Mouse (Mus musculus) midbrain, postnatal 0 days (tissue): ENCODE measurements around the gene Sell. TPM values are rescaled to one million over a fixed set of nuclear protein-coding genes. Genes with fewer than 3 reads are reported as not detected.

Experiments used
- ATAC-seq: fragments of 200-750 bp; cut with Nextera tagmentation; 2 replicates; pipeline ENCODE4 v1.8.0; 2017; ENCODE audit warnings: moderate number of reproducible peaks, mild to moderate bottlenecking, moderate TSS enrichment, moderate library complexity; ENCODE audit not compliant: low FRiP score
- DNase-seq: peaks from one replicate; pipeline ENCODE4 v3.0.0-alpha.2; 2015; ENCODE audit warnings: low spot score
- H3K27ac ChIP-seq: fragments of 300-500 bp; sonication (generic); 2 replicates; pipeline ENCODE4 v1.5.1; 2014; ENCODE audit warnings: low read depth, mild to moderate bottlenecking, low read length, mixed read lengths
- H3K27me3 ChIP-seq: fragments of 300-500 bp; sonication (generic); 2 replicates; pipeline ENCODE4 v1.6.1; 2014; ENCODE audit warnings: low read length, control low read depth, mixed read lengths; ENCODE audit not compliant: insufficient read depth
- H3K36me3 ChIP-seq: fragments of 300-500 bp; sonication (generic); 2 replicates; pipeline ENCODE4 v1.6.1; 2014; ENCODE audit warnings: low read length, control low read depth, mixed read lengths; ENCODE audit not compliant: insufficient read depth
- H3K4me1 ChIP-seq: fragments of 300-500 bp; sonication (generic); 2 replicates; pipeline ENCODE4 v1.6.1; 2014; ENCODE audit warnings: mild to moderate bottlenecking, control low read depth, antibody characterized with exemption, low read length, mixed read lengths; ENCODE audit not compliant: insufficient read depth
- H3K4me2 ChIP-seq: fragments of 300-500 bp; sonication (generic); 2 replicates; pipeline ENCODE4 v1.6.1; 2014; ENCODE audit warnings: low read depth, mild to moderate bottlenecking, low read length, mixed read lengths; ENCODE audit not compliant: poor library complexity, severe bottlenecking
- H3K4me3 ChIP-seq: fragments of 300-500 bp; sonication (generic); 2 replicates; pipeline ENCODE4 v1.5.1; 2014; ENCODE audit warnings: low read depth, mild to moderate bottlenecking, low read length, moderate library complexity
- H3K9ac ChIP-seq: fragments of 300-500 bp; sonication (generic); replicated peaks from 2 replicates; pipeline ENCODE4 v1.6.1; 2014; ENCODE audit warnings: mild to moderate bottlenecking, low read length, moderate library complexity, mixed read lengths; ENCODE audit not compliant: poor library complexity, severe bottlenecking
- H3K9me3 ChIP-seq: fragments of 300-500 bp; sonication (generic); 2 replicates; pipeline ENCODE4 v1.6.1; 2016; ENCODE audit warnings: low read length, control low read depth
- CTCF ChIP-seq: IDR thresholded peaks from 2 replicates; pipeline ENCODE4 v1.5.1; 2016; ENCODE audit warnings: antibody characterized with exemption, mild to moderate bottlenecking
- WGBS: fragments of 180-500 bp; shearing (Covaris S2); extraction: QIAGEN DNeasy Blood & Tissue Kit; methylation state at CpG from one replicate; pipeline ENCODE4 v1.1.7; 2014; 5-methylcytosine and 5-hydroxymethylcytosine counted together
- polyA plus RNA-seq: library from polyadenylated mRNA; unstranded; fragments of >200 nt; fragmentation: Nextera tagmentation; extraction: Ambion mirVana; gene quantifications from 2 replicates; pipeline ENCODE4 v1.2.1, GENCODE M21; 2015
- total RNA-seq: library from RNA; depleted of rRNA; stranded (reverse); fragments of >200 nt; gene quantifications from 2 replicates; pipeline ENCODE4 v1.2.3, GENCODE M21; 2014

The Sell gene
- total and polyA plus RNA-seq, 2 experiments from 2014 or later = not detected

DNA sequence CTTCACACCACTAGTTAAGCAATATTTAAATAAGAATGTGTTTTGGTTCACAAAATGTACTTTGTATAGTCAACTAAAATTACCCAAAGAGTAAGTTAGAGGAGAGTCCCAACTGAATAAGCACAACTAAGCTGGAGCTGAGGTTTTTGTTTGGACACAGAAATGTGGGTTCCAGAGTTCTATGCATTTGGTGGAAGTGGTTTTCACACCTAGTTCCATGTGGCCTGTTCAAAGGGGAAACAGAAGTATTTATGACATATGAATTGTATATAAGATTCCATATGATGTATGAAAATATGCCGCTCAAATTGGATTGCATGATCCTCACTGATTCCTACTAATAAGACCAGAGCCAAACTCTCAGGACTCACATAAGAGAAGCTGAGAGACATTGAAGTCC is 13.6 kb downstream of the Sell start:
- no peak overlapping the region for H3K9ac ChIP-seq
- H3K4me3 ChIP-seq = no peak overlapping the region
- no peak for DNase-seq
- TF ChIP-seq CTCF = no peak
- no peaks in the 10 kb centered on the region for H3K27me3 ChIP-seq
- H3K36me3 ChIP-seq = no peaks in the 10 kb centered on the region
- no peak overlapping the region for H3K27ac ChIP-seq
- H3K9me3 ChIP-seq = no peaks in the 10 kb centered on the region
- H3K4me2 ChIP-seq = no peak overlapping the region
- ATAC-seq = no peak
- 95% methylated on average over 1 of the region's 1 CpGs for WGBS
- H3K4me1 ChIP-seq = no peaks in the 10 kb centered on the region

DNA sequence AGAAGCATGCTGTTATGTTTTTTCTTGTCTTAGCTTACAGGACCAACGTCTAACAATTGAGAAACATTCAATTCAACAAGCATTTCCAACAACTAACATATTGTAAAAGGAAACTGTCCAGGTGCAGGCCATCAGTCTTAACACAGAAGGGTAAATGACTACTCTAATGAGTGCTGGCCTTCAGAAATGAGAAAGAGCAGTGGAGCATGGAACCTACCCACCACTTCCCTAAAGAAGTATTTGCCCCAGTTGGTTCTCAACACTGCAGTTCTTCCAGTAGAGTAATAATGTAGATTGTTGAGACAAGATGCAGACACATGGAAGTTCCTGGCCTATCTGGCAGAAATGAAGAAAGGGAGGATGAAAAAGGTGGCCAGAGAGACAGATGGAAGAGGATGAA is 14.7 kb downstream of the Sell start:
- Histone ChIP-seq H3K9ac (no peak overlapping the region), H3K4me2 (no peak overlapping the region), H3K4me1 (no peaks in the 10 kb centered on the region), H3K27ac (no peak overlapping the region), H3K27me3 (no peaks in the 10 kb centered on the region), H3K4me3 (no peak overlapping the region), H3K36me3 (no peaks in the 10 kb centered on the region), H3K9me3 (no peaks in the 10 kb centered on the region)
- ATAC-seq (no peak), DNase-seq (no peak)
- no peak for TF ChIP-seq CTCF
- WGBS = 66% methylated on average over 1 of the region's 1 CpGs

DNA sequence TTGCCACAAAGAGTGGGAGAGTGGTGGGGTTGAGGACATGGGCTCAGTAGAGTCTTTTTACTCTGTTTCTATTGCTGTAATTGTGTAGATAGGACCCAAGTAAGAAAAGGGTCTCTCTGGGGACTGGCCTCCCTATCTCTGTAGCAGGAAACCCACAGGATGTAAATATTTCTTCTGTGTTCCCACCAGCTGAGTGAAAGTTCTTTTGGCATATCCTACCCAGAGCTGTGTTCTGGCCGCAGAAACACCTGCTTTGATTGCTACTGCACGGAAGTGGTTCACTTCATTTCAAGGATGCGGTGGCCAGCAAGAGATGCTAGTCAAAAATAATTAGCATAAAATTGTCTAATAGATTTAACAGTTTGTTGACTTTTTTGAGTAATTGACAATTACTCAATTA is 15.2 kb downstream of the Sell start:
- Histone ChIP-seq H3K27ac (no peak overlapping the region), H3K9me3 (no peaks in the 10 kb centered on the region), H3K36me3 (no peaks in the 10 kb centered on the region), H3K9ac (no peak overlapping the region), H3K4me1 (no peaks in the 10 kb centered on the region), H3K27me3 (no peaks in the 10 kb centered on the region), H3K4me2 (no peak overlapping the region), H3K4me3 (no peak overlapping the region)
- 86% methylated on average over 3 of the region's 3 CpGs for WGBS
- ATAC-seq (no peak), DNase-seq (no peak)
- TF ChIP-seq CTCF = no peak

DNA sequence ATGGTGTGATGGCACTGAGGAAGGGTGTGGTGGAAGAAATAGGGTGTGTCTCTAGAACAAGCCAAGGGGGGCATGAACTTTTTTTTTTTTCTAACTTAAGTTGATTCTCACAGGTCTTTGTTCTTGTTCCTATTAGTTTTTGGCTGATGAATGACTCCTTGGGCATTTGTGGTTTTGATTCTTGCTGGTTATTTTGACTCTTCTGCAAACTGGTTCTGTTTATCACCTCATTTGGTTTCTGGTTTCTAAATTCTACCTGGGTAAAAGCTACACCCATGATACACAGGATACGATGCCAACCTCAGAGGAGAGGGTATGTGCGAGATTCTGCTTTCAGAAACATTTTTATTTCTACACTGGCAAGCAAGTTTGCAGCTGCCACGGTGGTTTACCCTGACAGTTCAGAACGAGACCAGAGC is 16.6 kb downstream of the Sell start:
- no peak for DNase-seq
- Histone ChIP-seq H3K9me3 (no peaks in the 10 kb centered on the region), H3K9ac (no peak overlapping the region), H3K27me3 (no peaks in the 10 kb centered on the region), H3K36me3 (no peaks in the 10 kb centered on the region), H3K4me2 (no peak overlapping the region), H3K27ac (no peak overlapping the region), H3K4me3 (no peak overlapping the region), H3K4me1 (no peaks in the 10 kb centered on the region)
- ATAC-seq = no peak
- TF ChIP-seq CTCF = no peak
- WGBS = 86% methylated on average over 4 of the region's 4 CpGs

DNA sequence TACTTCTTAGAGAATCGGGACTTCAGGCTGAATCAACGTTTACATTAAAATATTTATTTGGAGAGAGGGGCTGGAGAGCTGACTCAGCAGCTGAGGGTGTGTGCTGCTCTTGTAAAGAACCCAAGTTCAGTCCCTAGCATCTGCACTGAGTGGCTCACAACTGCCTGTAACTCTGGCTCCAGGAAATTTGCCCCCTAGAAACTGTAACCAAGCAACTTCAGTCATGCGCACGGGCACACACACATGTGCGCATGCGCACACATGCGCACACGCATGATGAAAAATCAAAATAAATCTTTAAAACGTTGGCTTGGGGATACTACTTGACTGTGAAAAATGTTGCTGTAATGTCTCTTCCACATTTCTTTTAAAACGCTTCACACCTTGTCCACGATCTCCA is 17.3 kb downstream of the Sell start:
- no peaks in the 10 kb centered on the region for H3K9me3 ChIP-seq
- H3K36me3 ChIP-seq = no peaks in the 10 kb centered on the region
- TF ChIP-seq CTCF = no peak
- no peak overlapping the region for H3K9ac ChIP-seq
- H3K4me3 ChIP-seq = no peak overlapping the region
- no peaks in the 10 kb centered on the region for H3K27me3 ChIP-seq
- no peak overlapping the region for H3K4me2 ChIP-seq
- H3K27ac ChIP-seq = no peak overlapping the region
- DNase-seq (no peak), ATAC-seq (no peak)
- no peaks in the 10 kb centered on the region for H3K4me1 ChIP-seq
- WGBS = 87% methylated on average over 11 of the region's 11 CpGs

DNA sequence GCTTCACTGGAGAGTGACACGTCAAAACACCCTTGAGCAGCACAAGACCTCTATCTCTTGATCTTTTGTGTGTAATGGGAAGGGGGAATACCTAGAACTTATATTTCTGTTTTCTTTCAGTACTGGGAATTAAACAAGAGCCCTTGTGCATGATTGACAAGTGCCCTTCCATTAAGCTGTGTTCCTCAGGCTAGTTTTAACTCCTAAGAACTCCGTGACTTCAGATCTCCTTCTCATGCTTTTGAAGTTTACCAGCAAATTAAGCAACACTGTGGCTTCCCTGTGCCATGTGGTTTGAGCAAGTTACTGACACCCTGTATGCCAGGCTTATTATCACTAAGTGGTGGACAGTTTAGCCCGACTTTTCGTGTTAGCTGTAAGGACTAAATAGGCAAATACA is 21.3 kb downstream of the Sell start:
- TF ChIP-seq CTCF = no peak
- ATAC-seq = no peak
- WGBS = 94% methylated on average over 4 of the region's 4 CpGs

More for the DNA sequence above, 21.3 kb downstream of the Sell start:
- Histone ChIP-seq H3K9ac (no peak overlapping the region), H3K27me3 (no peaks in the 10 kb centered on the region), H3K9me3 (no peaks in the 10 kb centered on the region), H3K4me2 (no peak overlapping the region), H3K27ac (no peak overlapping the region), H3K4me3 (no peak overlapping the region), H3K36me3 (no peaks in the 10 kb centered on the region), H3K4me1 (no peaks in the 10 kb centered on the region)
- no peak for DNase-seq
